Mouse (Mus musculus) lung, embryonic 15.5 days (tissue): ENCODE results near the gene Capza2. TPM values are rescaled to one million over a fixed set of nuclear protein-coding genes. Genes with fewer than 3 reads are reported as not detected.
A peak's percentile ranks its signal among the peaks of the same experiment; 100 is the strongest.

Experiments
- ATAC-seq: fragments of 200-750 bp; cut with Nextera tagmentation; 2 replicates; pipeline ENCODE4 v1.8.0; 2017; ENCODE audit warnings: moderate number of reproducible peaks, borderline replicate concordance; ENCODE audit not compliant: low FRiP score, low TSS enrichment; ENCODE audit errors: extremely low read depth
- H3K27ac ChIP-seq: fragments of 300-500 bp; sonication (generic); 2 replicates; pipeline ENCODE4 v1.5.1; 2015; ENCODE audit warnings: moderate library complexity, mild to moderate bottlenecking, inconsistent platforms
- H3K27me3 ChIP-seq: fragments of 300-500 bp; sonication (generic); 2 replicates; pipeline ENCODE4 v1.6.1; 2015; ENCODE audit warnings: inconsistent platforms
- H3K36me3 ChIP-seq: fragments of 300-500 bp; sonication (generic); 2 replicates; pipeline ENCODE4 v1.6.1; 2015; ENCODE audit warnings: inconsistent platforms
- H3K4me1 ChIP-seq: fragments of 300-500 bp; sonication (generic); 2 replicates; pipeline ENCODE4 v1.6.1; 2015; ENCODE audit warnings: inconsistent platforms
- H3K4me2 ChIP-seq: fragments of 300-500 bp; sonication (generic); 2 replicates; pipeline ENCODE4 v1.6.1; 2015; ENCODE audit warnings: inconsistent platforms, mild to moderate bottlenecking, moderate library complexity
- H3K4me3 ChIP-seq: fragments of 300-500 bp; sonication (generic); 2 replicates; pipeline ENCODE4 v1.5.1; 2015; ENCODE audit warnings: mild to moderate bottlenecking, inconsistent platforms
- H3K9ac ChIP-seq: fragments of 300-500 bp; sonication (generic); 2 replicates; pipeline ENCODE4 v1.6.1; 2015; ENCODE audit warnings: inconsistent platforms
- H3K9me3 ChIP-seq: fragments of 300-500 bp; sonication (generic); 2 replicates; pipeline ENCODE4 v1.6.1; 2016; ENCODE audit warnings: inconsistent platforms
- WGBS: fragments of 180-500 bp; shearing (Covaris S2); methylation state at CpG from one replicate; pipeline ENCODE4 v1.1.7; 2015; 5-methylcytosine and 5-hydroxymethylcytosine counted together
- polyA plus RNA-seq: library from polyadenylated mRNA; unstranded; fragments of >200 nt; fragmentation: Nextera tagmentation; extraction: Ambion mirVana; gene quantifications from 2 replicates; pipeline ENCODE4 v1.2.1, GENCODE M21; 2015

The Capza2 gene
- polyA plus RNA-seq: 230 and 238 TPM in 2 replicates

- WGBS: 61% methylated on average over 7 of the region's 7 CpGs
- H3K36me3 ChIP-seq: peaks cover 2% of the 10 kb centered on the region
- no peaks in the 10 kb centered on the region for H3K27me3 ChIP-seq
- no peak for ATAC-seq
- peak within 1 kb of the TSS; percentile 90 for H3K4me3 ChIP-seq
- H3K9ac ChIP-seq: peak within 1 kb of the TSS; percentile 96
- peak within 1 kb of the TSS; percentile 96 for H3K27ac ChIP-seq
- H3K4me1 ChIP-seq: peaks cover 14% of the 10 kb centered on the region
- no peaks in the 10 kb centered on the region for H3K9me3 ChIP-seq
- H3K4me2 ChIP-seq: peak within 1 kb of the TSS; percentile 55
These were observed at the start of gene Capza2 for GRCm38 (mm10) chr6:17635615-17636284. TSS of gene Capza2 (plus strand) at chr6:17636234.

GRCm38 (mm10) chr6:17589049-17589952 is 46.7 kb upstream of the Capza2 start:
- WGBS: 21% methylated on average over 16 of the region's 16 CpGs
- peak; percentile 59; the same call in 1 of the 2 replicates for ATAC-seq
- no peak overlapping the region for H3K27ac ChIP-seq
- no peaks in the 10 kb centered on the region for H3K36me3 ChIP-seq
- H3K9me3 ChIP-seq: no peaks in the 10 kb centered on the region; the same call in 1 of the 2 replicates
- no peaks in the 10 kb centered on the region for H3K27me3 ChIP-seq
- no peak overlapping the region for H3K9ac ChIP-seq
- no peak overlapping the region for H3K4me3 ChIP-seq
- 0 out of 2 replicates have a peak, but pooled peaks cover 3% of the 10 kb centered on the region for H3K4me1 ChIP-seq
- H3K4me2 ChIP-seq: peak overlapping the region; percentile 24

- H3K36me3 ChIP-seq: no peaks in the 10 kb centered on the region
- H3K4me3 ChIP-seq: no peak overlapping the region
- H3K4me2 ChIP-seq: no peak overlapping the region
- WGBS: 29% methylated on average over 8 of the region's 8 CpGs
- H3K9me3 ChIP-seq: no peaks in the 10 kb centered on the region; the same call in 1 of the 2 replicates
- no peaks in the 10 kb centered on the region for H3K27me3 ChIP-seq
- H3K27ac ChIP-seq: no peak overlapping the region
- H3K9ac ChIP-seq: no peak overlapping the region
- ATAC-seq: no peak
- 0 out of 2 replicates have a peak, but pooled peaks cover 3% of the 10 kb centered on the region for H3K4me1 ChIP-seq
These were observed 45.9 kb upstream of the Capza2 start for GRCm38 (mm10) chr6:17589953-17590627.

- Histone ChIP-seq H3K9me3 (no peaks in the 10 kb centered on the region; the same call in 1 of the 2 replicates), H3K4me3 (no peak overlapping the region), H3K36me3 (no peaks in the 10 kb centered on the region), H3K4me1 (0 out of 2 replicates have a peak, but pooled peaks cover 3% of the 10 kb centered on the region), H3K27ac (no peak overlapping the region), H3K4me2 (no peak overlapping the region), H3K9ac (no peak overlapping the region), H3K27me3 (no peaks in the 10 kb centered on the region)
- ATAC-seq: no peak
- 92% methylated on average over 2 of the region's 2 CpGs for WGBS
These were observed 42.1 kb upstream of the Capza2 start for GRCm38 (mm10) chr6:17593971-17594370.

GRCm38 (mm10) chr6:17595712-17596462 is 40.1 kb upstream of the Capza2 start:
- WGBS: 56% methylated on average over 11 of the region's 11 CpGs
- no peak overlapping the region for H3K4me3 ChIP-seq
- no peaks in the 10 kb centered on the region for H3K36me3 ChIP-seq
- no peak overlapping the region for H3K4me2 ChIP-seq
- H3K27ac ChIP-seq: no peak overlapping the region
- H3K9me3 ChIP-seq: no peaks in the 10 kb centered on the region; the same call in 1 of the 2 replicates
- ATAC-seq: no peak; the same call in 1 of the 2 replicates
- H3K4me1 ChIP-seq: no peaks in the 10 kb centered on the region
- H3K9ac ChIP-seq: no peak overlapping the region
- no peaks in the 10 kb centered on the region for H3K27me3 ChIP-seq

GRCm38 (mm10) chr6:17599373-17599772 is 36.7 kb upstream of the Capza2 start:
- H3K9me3 ChIP-seq: no peaks in the 10 kb centered on the region
- H3K4me3 ChIP-seq: no peak overlapping the region
- no peaks in the 10 kb centered on the region for H3K36me3 ChIP-seq
- no peak overlapping the region for H3K9ac ChIP-seq
- H3K4me2 ChIP-seq: no peak overlapping the region
- WGBS: 88% methylated on average over 5 of the region's 5 CpGs
- H3K4me1 ChIP-seq: no peaks in the 10 kb centered on the region
- H3K27ac ChIP-seq: no peak overlapping the region
- ATAC-seq: no peak
- no peaks in the 10 kb centered on the region for H3K27me3 ChIP-seq

- Histone ChIP-seq H3K9me3 (no peaks in the 10 kb centered on the region), H3K4me2 (no peak overlapping the region), H3K27ac (no peak overlapping the region), H3K4me1 (no peaks in the 10 kb centered on the region), H3K4me3 (no peak overlapping the region), H3K27me3 (no peaks in the 10 kb centered on the region), H3K36me3 (no peaks in the 10 kb centered on the region), H3K9ac (no peak overlapping the region)
- ATAC-seq: no peak
- WGBS: 53% methylated on average over 2 of the region's 2 CpGs
These were observed 34.5 kb upstream of the Capza2 start for GRCm38 (mm10) chr6:17601526-17601925.

- Histone ChIP-seq H3K4me3 (no peak overlapping the region), H3K4me1 (no peaks in the 10 kb centered on the region), H3K27me3 (no peaks in the 10 kb centered on the region), H3K4me2 (no peak overlapping the region), H3K36me3 (no peaks in the 10 kb centered on the region), H3K9ac (no peak overlapping the region), H3K9me3 (no peaks in the 10 kb centered on the region), H3K27ac (no peak overlapping the region)
- no peak for ATAC-seq
- 79% methylated on average over 1 of the region's 1 CpGs for WGBS
These were observed 29.1 kb upstream of the Capza2 start for GRCm38 (mm10) chr6:17606915-17607314.

- WGBS: 71% methylated on average over 11 of the region's 11 CpGs
- H3K27me3 ChIP-seq: no peaks in the 10 kb centered on the region
- no peaks in the 10 kb centered on the region for H3K36me3 ChIP-seq
- no peak overlapping the region for H3K4me3 ChIP-seq
- no peaks in the 10 kb centered on the region for H3K9me3 ChIP-seq
- no peak overlapping the region for H3K4me2 ChIP-seq
- no peak for ATAC-seq
- no peak overlapping the region for H3K27ac ChIP-seq
- no peaks in the 10 kb centered on the region for H3K4me1 ChIP-seq
- no peak overlapping the region for H3K9ac ChIP-seq
These were observed 24.6 kb upstream of the Capza2 start for GRCm38 (mm10) chr6:17611352-17612010.

GRCm38 (mm10) chr6:17612652-17613051 is 23.4 kb upstream of the Capza2 start:
- Histone ChIP-seq H3K27me3 (no peaks in the 10 kb centered on the region), H3K4me1 (no peaks in the 10 kb centered on the region), H3K9me3 (no peaks in the 10 kb centered on the region), H3K9ac (no peak overlapping the region), H3K4me3 (no peak overlapping the region), H3K36me3 (no peaks in the 10 kb centered on the region), H3K27ac (no peak overlapping the region), H3K4me2 (no peak overlapping the region)
- WGBS: 81% methylated on average over 4 of the region's 4 CpGs
- ATAC-seq: no peak

- Histone ChIP-seq H3K4me3 (no peak overlapping the region), H3K27ac (no peak overlapping the region), H3K9ac (no peak overlapping the region), H3K9me3 (no peaks in the 10 kb centered on the region), H3K36me3 (no peaks in the 10 kb centered on the region), H3K4me1 (no peaks in the 10 kb centered on the region), H3K27me3 (no peaks in the 10 kb centered on the region), H3K4me2 (no peak overlapping the region)
- ATAC-seq: no peak
- 76% methylated on average over 4 of the region's 4 CpGs for WGBS
These were observed 15.2 kb upstream of the Capza2 start for GRCm38 (mm10) chr6:17620823-17621222.
